Mouse (Mus musculus) right cerebral cortex, postnatal 25 days (tissue): ENCODE results near the gene Mon2.

Source experiments
- DNase-seq: peaks from one replicate; pipeline ENCODE4 v3.0.0; 2022

Mon2 gene

DNA sequence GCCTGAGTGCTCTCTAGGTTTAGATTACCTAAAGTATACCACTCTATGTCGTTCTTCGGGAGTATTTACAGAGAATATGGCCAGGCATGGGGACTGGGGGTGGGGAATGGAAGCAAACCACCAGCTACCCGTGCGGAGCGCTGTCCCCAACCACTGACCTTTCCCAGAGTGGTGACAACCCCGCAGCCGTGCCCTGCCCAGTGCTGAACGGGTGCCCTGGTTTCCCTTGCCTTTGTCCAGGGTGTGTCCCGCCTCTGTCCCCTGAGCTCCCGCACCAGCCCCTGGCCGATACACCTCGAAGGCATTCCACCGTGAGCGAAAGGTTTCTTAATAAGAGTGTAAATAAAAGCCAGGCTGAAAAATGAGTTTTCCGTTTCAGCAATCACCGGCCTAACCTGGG is 115.6 kb downstream of the Mon2 start:
- no peak for DNase-seq

DNA sequence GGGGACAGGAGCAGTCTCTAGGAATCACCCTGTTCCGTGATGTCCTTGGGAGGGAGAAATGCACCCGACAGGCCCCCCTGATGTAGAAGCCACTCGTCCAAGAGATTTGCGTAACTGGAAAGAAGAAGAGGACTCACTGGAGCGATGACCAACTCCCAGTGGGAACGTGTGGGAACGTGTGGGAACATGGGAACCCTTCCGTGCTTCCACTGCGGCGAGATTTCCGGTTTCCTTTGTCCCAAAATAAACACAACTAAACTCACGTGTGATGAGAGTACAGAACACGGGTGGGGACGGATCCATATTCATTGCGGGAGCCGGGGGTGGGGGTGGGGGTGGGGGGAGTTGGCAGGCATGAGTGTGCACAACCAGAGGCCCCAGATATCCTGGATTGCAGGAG is 116.1 kb downstream of the Mon2 start:
- DNase-seq: no peak

DNA sequence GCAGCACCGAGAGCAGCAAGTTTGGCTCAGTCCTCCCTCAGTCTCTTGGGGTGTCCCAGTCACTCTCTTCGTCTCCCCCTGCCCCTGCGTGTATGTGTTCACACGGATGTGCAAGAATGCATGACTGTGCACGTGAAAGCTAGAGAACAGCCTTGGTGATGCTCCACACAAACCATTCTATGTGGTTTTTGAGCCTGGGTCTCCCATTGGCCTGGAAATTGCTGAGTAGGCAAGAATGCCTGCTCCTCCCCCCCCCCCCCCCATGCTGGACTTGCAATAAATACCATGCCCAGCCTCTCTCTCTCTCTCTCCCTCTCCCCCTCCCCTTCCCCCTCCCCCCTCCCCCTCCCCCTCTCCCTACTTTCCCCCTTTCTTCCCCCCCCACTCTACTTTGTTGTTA is 117.6 kb downstream of the Mon2 start:
- no peak for DNase-seq

DNA sequence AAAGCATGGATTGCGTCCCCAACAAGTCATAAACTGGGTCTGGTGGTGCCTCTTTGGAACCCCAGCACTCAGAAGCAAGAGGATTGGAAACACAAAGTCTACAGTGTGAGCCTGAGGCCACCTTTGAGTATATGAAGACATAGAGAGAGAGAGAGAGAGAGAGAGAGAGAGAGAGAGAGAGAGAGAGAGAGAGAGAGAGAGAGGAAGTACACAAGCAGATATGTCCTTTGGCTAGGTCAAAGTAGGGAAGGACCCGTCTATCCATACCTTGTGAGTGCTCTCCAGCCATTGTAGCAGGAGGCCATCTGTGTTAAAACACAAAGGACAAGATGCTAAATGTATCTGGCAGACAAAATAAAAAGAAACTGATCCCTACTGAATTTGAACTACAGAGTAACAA is 118.4 kb downstream of the Mon2 start:
- DNase-seq: no peak

DNA sequence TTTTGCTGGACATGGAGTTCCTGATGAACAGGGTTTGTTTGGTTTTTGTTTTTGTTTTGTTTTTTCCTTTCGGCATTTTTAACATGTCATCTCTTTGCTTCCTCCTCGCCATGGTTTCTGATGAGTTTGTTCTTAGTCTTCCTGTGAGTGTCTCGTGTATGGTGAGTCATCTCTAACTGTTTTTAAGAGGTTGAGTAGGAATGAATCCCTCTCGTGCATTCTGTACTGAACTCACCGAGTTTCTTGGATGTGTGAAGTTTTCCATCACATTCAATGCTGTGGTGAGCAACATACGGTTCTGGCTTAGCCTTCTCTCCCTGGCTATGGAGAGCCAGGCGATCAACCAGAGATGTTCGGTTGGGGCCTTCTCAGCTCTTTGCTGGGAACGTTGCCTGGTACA is 122.7 kb downstream of the Mon2 start:
- no peak for DNase-seq

DNA sequence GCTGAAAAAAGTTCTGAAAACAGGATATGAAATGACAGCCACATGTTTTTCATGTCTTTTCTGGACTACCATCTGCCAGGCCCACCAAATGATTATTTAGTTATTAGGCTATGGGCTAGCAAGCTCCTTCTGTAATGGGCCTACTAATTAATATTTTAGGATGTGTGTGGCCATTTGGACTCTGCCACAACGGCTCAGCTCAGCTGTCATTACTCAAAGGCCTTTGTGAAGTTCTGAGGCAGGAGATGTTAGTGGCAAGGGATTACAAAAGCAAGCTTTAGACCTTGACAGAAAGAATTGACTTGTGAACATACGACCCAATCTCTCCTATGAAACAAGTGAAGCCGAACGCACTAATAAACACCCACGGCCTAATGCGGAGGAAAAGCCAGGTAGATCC is 125.3 kb downstream of the Mon2 start:
- no peak for DNase-seq

DNA sequence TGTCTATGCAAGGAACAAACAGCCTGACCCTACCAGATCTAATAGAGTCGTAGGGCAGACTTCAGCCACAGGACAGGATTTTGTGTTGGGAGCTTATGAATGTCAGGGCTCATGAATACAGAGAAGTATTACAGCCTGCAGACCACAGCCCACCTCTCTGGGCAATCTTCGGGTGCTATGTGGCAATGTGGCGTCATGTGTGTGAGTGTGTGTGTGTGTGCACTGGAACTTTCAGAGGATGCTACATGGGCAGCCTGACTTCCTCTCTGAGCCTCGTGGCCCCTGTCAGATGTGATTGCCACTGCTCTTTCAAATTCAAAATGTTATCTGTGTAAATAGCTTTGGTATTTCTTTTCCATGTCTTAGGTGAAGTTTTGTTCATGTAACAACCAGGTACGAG is 131.4 kb downstream of the Mon2 start:
- DNase-seq: no peak

DNA sequence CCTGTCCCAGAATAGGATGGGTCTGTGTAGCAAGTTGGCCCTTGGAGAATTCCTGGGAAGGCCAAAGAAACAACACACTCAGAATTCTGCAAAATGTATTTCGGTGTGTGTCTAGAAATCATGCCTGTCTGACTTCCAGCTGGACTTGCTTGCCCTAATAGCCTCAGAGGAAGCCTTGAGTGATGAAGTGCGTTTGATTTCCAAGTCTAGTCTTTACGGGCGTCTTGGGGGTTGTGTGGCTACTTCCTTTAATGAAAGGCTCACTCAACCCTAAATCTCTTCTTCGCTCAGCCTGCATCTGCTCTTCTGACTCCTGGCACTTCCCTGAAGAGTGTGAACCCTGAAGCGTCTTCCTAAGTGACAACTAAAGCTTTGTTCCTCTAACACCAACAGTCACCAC is 132.5 kb downstream of the Mon2 start:
- DNase-seq: no peak

DNA sequence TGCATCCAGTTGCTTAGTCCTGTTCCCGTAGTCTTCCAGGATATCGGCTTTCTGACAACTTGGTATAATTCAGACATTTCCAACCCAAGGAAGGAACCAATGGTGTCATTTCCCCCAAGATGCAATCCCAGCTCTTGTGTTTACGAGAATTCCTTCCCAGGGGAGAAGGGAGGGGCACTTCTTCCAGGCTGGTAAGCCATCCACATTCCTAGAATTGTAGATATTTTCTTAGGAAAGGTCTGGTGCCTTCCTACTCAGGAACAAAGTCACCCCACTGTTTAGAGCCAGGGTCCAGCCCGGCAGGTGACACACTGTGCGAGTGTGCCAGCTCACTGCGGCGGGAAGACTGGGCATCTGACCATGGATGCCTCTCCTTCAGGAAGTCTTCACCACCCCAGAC is 133.5 kb downstream of the Mon2 start:
- no peak for DNase-seq
